Mouse (Mus musculus) retina, postnatal 7 days (tissue): ENCODE data around the gene Zfp467.

ENCODE experiments used
- DNase-seq: peaks from one replicate; pipeline ENCODE4 v3.0.0-alpha.2; 2012; ENCODE audit warnings: low read depth, low spot score

Gene Zfp467

GRCm38 (mm10) chr6:48411193-48412092 lies 34.2 kb downstream of the Zfp467 start:
- DNase-seq: no peak

DNA sequence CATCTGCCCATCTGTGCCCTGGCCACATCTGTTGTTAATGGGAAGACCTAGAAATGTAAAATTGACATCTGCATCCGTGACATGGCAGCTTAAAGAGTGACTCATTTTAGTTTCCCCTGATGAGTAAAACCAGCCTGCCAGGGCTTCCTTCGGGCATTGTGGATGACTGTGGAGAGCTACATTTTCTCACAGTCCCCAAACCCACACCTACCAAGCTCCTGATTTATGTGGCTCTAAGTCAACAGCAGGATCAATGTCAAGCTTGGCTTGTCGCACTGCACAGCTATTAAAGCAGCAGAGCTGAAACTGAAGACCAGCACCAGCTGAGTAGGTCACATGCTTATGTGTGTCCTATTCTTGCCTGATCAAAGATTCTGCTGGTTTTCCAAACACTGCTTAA lies 35.1 kb downstream of the Zfp467 start:
- DNase-seq: no peak

DNA sequence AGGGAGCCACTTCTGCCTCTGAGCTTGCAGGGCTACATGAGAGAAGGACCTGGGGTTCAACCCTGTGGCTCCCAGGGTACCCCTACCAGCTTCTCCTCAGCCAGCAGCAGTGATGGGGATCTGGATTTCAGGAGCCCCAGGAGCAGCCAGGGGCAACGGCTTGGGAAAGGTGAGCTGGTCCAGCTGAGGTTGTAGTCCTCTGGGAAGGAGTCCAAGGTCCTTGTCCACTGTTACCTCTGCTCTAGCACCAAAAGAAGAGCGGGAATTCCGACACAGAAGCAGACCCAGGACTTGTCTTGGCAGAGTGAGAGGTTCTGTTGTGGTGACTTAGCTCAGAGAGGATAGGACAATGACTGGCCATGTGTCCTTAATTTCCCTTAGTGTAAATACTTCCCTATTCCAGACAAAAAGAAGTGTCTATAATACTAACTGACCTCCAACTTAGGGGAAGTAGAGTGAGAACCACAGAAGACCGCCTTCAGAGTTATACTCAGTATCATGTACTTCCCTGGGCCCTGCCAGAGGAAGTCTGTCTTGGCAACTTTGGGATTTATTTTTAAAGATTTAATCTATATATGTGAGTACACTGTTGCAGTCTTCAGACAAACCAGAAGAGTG lies 35.8 kb downstream of the Zfp467 start:
- no peak for DNase-seq

- no peak for DNase-seq
These were observed 41.6 kb downstream of the Zfp467 start for GRCm38 (mm10) chr6:48404071-48404470.

GRCm38 (mm10) chr6:48399906-48400305 lies 45.7 kb downstream of the Zfp467 start:
- no peak for DNase-seq

DNA sequence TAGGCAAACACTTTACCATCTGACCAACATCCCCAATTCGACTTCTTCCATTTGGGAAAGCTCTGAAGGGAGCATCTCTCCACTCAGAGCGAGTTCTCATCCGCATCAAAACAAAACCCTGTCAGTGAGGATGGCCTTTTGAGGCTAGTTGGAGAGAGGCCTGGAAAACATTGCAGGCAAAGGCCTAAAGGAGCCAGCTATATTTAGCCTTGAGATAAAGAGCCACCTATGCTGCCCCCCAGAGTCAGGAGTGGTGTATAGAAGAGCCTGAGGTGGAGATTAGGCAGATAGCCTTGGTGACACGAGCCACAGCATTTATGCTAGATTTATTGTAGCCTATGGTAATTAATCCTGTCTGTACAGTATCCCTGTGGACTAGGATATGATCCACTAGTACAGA lies 48.3 kb downstream of the Zfp467 start:
- peak; percentile 43 for DNase-seq

DNA sequence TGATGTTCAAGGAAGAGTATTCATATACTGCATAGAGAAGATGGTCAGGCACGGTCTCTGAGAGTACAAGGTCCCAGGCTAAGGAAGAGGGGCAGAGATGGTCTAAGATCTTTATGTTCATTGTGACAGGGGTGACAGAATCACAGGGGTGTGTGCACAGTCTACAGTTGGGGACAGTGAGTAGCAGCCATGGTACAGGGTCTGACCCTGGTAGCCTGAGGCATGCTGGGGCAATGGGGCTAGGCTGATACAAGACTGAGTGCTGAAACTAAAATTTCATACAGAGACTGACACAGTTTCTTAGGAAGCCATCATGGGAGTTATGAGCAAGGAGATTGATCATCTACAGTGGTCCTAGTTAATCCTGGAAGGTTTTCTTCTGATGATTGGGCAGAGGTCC lies 48.9 kb downstream of the Zfp467 start:
- DNase-seq: no peak

DNA sequence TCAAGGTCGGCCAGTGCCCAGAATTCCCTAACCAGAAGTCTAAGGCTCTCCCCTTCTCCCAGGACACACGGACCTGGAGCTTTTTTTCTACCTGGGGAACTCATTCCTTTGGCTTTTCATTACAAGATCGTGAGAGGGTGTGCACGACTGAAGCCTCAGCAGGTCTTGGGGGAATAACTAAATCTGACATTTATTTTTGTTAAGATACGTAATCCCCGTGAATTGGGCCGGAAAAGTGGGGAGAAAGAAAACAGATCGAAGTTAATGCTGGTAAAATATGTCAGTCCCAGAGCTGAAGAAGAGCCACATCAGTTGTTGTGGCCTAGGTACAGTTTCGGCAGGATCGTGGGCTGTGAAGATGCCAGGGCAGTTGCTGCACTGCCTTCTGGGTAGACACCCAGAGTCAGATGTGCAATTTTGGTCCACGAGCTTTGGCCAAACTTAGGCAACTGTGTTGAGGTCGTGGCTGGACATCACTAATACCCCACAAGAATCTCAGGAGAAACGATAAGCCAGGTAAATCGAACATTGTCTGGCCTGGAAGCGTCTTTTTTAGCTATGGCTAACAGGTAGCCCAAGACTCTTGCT lies 49.5 kb downstream of the Zfp467 start:
- DNase-seq: no peak

- peak; percentile 65 for DNase-seq
These were observed 50.3 kb downstream of the Zfp467 start, which contains the start of gene Krba1 for GRCm38 (mm10) chr6:48395105-48396007. Gene Krba1 (plus strand): TSS chr6:48395586.

DNA sequence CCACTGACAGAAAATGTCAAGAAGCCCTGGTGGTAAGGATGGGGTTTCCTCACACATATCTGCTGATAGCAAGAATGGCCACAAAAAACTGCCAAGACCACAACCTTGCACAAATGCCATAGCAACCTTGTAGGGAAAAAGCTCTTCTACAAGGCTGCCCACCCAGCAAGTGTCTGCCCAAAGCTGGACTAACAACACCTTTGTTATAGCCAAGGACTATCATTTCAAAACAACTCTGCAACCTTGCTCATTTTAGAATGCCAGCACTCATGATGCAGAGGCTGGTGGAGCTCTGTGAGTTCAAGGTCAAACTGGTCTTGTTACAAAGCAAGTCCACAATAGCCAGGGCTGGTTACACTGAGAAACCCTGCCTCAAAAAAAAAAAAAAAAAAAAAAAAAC lies 51.8 kb downstream of the Zfp467 start:
- no peak for DNase-seq

GRCm38 (mm10) chr6:48388221-48388620 lies 57.4 kb downstream of the Zfp467 start:
- no peak for DNase-seq
